Mouse (Mus musculus) midbrain, embryonic 13.5 days (tissue): ENCODE data around the gene Ccdc38. TPM values are rescaled to one million over a fixed set of nuclear protein-coding genes. Genes with fewer than 3 reads are reported as not detected.
A peak's percentile ranks its signal among the peaks of the same experiment; 100 is the strongest.

Experiments used
- ATAC-seq: fragments of 200-750 bp; cut with Nextera tagmentation; 2 replicates; pipeline ENCODE4 v1.8.0; 2017; ENCODE audit warnings: mild to moderate bottlenecking, moderate TSS enrichment, moderate library complexity
- H3K27ac ChIP-seq: fragments of 300-500 bp; sonication (generic); 2 replicates; pipeline ENCODE4 v1.5.1; 2015; ENCODE audit warnings: inconsistent platforms, mild to moderate bottlenecking, moderate library complexity
- H3K27me3 ChIP-seq: fragments of 300-500 bp; sonication (generic); 2 replicates; pipeline ENCODE4 v1.6.1; 2015; ENCODE audit warnings: mild to moderate bottlenecking, inconsistent platforms
- H3K36me3 ChIP-seq: fragments of 300-500 bp; sonication (generic); 2 replicates; pipeline ENCODE4 v1.6.1; 2015; ENCODE audit warnings: mild to moderate bottlenecking, inconsistent platforms
- H3K4me1 ChIP-seq: fragments of 300-500 bp; sonication (generic); replicated peaks from 2 replicates; pipeline ENCODE4 v1.6.1; 2015; ENCODE audit warnings: inconsistent platforms
- H3K4me2 ChIP-seq: fragments of 300-500 bp; sonication (generic); replicated peaks from 2 replicates; pipeline ENCODE4 v1.6.1; 2015; ENCODE audit warnings: moderate library complexity, mild to moderate bottlenecking, inconsistent platforms
- H3K4me3 ChIP-seq: fragments of 300-500 bp; sonication (generic); replicated peaks from 2 replicates; pipeline ENCODE4 v1.5.1; 2015; ENCODE audit warnings: mild to moderate bottlenecking, inconsistent platforms
- H3K9ac ChIP-seq: fragments of 300-500 bp; sonication (generic); replicated peaks from 2 replicates; pipeline ENCODE4 v1.6.1; 2015; ENCODE audit warnings: mild to moderate bottlenecking, inconsistent platforms
- H3K9me3 ChIP-seq: fragments of 300-500 bp; sonication (generic); 2 replicates; pipeline ENCODE4 v1.6.1; 2016; ENCODE audit warnings: mild to moderate bottlenecking, inconsistent platforms
- WGBS: fragments of 180-500 bp; shearing (Covaris S2); methylation state at CpG from one replicate; pipeline ENCODE4 v1.1.7; 2015; 5-methylcytosine and 5-hydroxymethylcytosine counted together
- polyA plus RNA-seq: library from polyadenylated mRNA; unstranded; fragments of >200 nt; fragmentation: Nextera tagmentation; extraction: Ambion mirVana; gene quantifications from 2 replicates; pipeline ENCODE4 v1.2.1, GENCODE M21; 2015

Ccdc38 gene
- polyA plus RNA-seq, 1 experiment from 2014 or later, result 0.57 TPM

DNA sequence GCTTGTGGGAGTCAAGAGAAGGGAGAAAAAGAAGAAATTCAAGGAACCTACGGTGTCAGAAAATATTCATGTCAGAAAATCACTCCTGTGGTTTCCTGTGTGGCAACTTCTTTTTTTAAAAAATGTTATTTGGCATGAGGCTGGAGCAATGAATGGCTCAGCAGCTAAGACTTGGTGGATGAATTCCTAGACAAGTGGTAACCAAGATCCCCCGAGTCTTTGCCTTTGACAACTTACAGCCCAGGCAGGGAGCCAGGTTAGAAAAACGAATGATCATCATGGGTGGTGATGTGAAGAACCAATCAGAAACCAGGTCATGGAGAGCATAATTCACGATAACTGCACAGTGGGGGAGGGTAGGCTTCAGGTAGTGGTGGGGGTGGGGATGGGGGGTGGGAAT lies 19.4 kb upstream of the Ccdc38 start:
- no peak overlapping the region for H3K9ac ChIP-seq
- H3K4me1 ChIP-seq, result no peaks in the 10 kb centered on the region
- no peaks in the 10 kb centered on the region for H3K9me3 ChIP-seq
- H3K27ac ChIP-seq, result no peak overlapping the region
- H3K27me3 ChIP-seq, result no peaks in the 10 kb centered on the region
- H3K4me3 ChIP-seq, result no peak overlapping the region
- no peaks in the 10 kb centered on the region for H3K36me3 ChIP-seq
- ATAC-seq, result no peak
- 74% methylated on average over 4 of the region's 4 CpGs for WGBS
- H3K4me2 ChIP-seq, result no peak overlapping the region

DNA sequence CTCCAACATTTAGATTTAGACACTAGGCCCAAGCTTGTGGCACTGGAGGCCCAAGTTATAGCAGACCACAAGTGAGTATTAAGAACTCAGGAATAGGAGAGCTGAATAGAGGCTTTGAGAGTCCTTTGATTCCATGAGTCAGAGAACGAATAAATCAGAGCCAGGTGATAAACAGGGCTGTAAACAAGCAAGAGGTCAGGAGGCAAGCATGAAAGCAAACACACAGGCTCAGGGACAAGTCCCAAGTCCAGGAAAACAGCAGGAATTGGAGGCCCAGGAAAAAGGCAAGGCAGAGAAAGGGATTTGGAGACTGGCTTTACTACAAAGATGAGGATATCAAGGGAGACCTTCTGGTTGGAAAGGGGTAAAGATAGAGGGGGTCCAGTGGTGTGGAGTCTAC lies 15.1 kb upstream of the Ccdc38 start:
- Histone ChIP-seq H3K4me2 (no peak overlapping the region), H3K9ac (no peak overlapping the region), H3K27me3 (no peaks in the 10 kb centered on the region), H3K4me3 (no peak overlapping the region), H3K27ac (no peak overlapping the region), H3K9me3 (0 out of 2 replicates have a peak, but pooled peaks cover 3% of the 10 kb centered on the region), H3K4me1 (no peaks in the 10 kb centered on the region), H3K36me3 (no peaks in the 10 kb centered on the region)
- WGBS, result 93% methylated on average over 1 of the region's 1 CpGs
- ATAC-seq, result no peak

- Histone ChIP-seq H3K9me3 (no peaks in the 10 kb centered on the region), H3K36me3 (no peaks in the 10 kb centered on the region), H3K4me2 (no peak overlapping the region), H3K4me3 (no peak overlapping the region), H3K4me1 (peaks cover 25% of the 10 kb centered on the region), H3K9ac (no peak overlapping the region), H3K27me3 (peaks cover 27% of the 10 kb centered on the region), H3K27ac (no peak overlapping the region)
- WGBS, result 89% methylated on average over 2 of the region's 2 CpGs
- no peak for ATAC-seq
Observed at GRCm38 (mm10) chr10:93538287-93538686, 2.1 kb upstream of the Ccdc38 start.

GRCm38 (mm10) chr10:93538818-93539217 lies 1.6 kb upstream of the Ccdc38 start:
- Histone ChIP-seq H3K9ac (no peak overlapping the region), H3K9me3 (no peaks in the 10 kb centered on the region), H3K4me3 (no peak overlapping the region), H3K27me3 (peaks cover 27% of the 10 kb centered on the region), H3K4me2 (no peak overlapping the region), H3K4me1 (peaks cover 25% of the 10 kb centered on the region), H3K36me3 (no peaks in the 10 kb centered on the region), H3K27ac (no peak overlapping the region)
- WGBS, result 57% methylated on average over 6 of the region's 6 CpGs
- no peak for ATAC-seq

DNA sequence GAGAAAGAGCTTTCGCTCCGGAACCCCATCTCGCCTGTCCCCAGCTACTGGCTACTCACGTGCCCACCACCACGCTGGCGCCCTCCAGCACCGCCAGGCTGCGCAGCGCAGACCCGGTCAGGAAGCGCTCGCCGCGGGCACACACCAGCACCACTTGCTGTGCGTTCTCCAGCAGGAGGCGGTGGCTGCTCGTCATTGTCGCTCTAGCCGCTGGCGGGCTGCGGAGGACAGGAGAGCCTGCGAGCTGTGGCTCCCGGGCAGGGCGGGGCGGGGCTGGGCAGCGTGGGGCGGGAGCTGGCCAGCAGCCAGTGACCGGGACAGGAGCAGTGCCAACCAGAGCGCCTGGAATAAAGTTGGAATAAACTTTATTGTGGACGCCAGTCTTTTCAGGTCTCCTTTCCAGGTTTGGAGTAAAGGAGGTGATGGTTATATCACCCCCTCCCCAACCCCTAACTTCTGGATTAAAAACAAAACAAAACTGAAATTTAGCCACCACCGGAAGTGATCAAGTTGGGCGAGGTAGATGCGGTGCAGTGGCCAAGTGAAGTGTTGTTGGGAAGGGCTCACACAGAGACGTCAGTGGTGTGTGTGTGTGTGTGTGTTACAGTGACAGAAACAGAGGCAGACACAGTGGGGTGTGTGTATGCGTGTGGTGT lies 529 bp upstream of the Ccdc38 start, which contains the start of gene Amdhd1:
Amdhd1 (minus strand) TSS at position 259 of the 656 bp plus-strand sequence.
- H3K9me3 ChIP-seq, result no peaks in the 10 kb centered on the region
- no peak within 1 kb of the TSS for H3K27ac ChIP-seq
- WGBS, result 4% methylated on average over 35 of the region's 35 CpGs
- no peaks in the 10 kb centered on the region for H3K36me3 ChIP-seq
- ATAC-seq, result peak; percentile 96
- peaks cover 20% of the 10 kb centered on the region for H3K4me1 ChIP-seq
- peak within 1 kb of the TSS; percentile 33; the same call in 1 of the 2 replicates for H3K9ac ChIP-seq
- peak within 1 kb of the TSS; percentile 37 for H3K4me3 ChIP-seq
- H3K27me3 ChIP-seq, result peaks cover 22% of the 10 kb centered on the region
- H3K4me2 ChIP-seq, result peak within 1 kb of the TSS; percentile 61

GRCm38 (mm10) chr10:93541585-93541984 lies 1.2 kb downstream of the Ccdc38 start:
- H3K9me3 ChIP-seq, result no peaks in the 10 kb centered on the region
- no peaks in the 10 kb centered on the region for H3K36me3 ChIP-seq
- H3K4me1 ChIP-seq, result peaks cover 20% of the 10 kb centered on the region
- no peak overlapping the region for H3K4me3 ChIP-seq
- ATAC-seq, result no peak
- H3K4me2 ChIP-seq, result no peak overlapping the region
- WGBS, result 86% methylated on average over 1 of the region's 1 CpGs
- peaks cover 13% of the 10 kb centered on the region for H3K27me3 ChIP-seq
- no peak overlapping the region for H3K27ac ChIP-seq
- no peak overlapping the region for H3K9ac ChIP-seq

DNA sequence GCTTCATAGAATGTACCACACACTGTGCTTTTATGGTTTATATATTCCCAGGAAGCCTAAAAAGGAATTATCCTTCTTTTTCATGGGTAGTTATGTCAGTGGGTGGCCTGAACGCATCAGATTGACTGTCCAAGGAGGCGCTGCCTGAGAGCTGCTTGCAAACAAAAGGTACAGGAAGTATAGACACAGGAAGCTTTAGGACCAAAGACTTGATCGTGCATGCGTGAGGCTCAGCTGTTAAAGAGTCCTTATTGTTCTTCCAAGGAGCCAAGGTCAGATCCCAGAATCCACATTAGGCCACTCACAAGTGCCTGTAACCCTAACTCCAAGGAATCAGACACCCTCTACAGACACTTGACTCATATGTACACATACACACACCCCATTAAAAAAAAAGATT lies 1.9 kb downstream of the Ccdc38 start:
- Histone ChIP-seq H3K9ac (no peak overlapping the region), H3K9me3 (no peaks in the 10 kb centered on the region), H3K4me3 (no peak overlapping the region), H3K4me1 (peaks cover 20% of the 10 kb centered on the region), H3K4me2 (no peak overlapping the region), H3K27ac (no peak overlapping the region), H3K36me3 (no peaks in the 10 kb centered on the region), H3K27me3 (peaks cover 11% of the 10 kb centered on the region)
- whole genome bisulfite sequencing, result 13% methylated on average over 4 of the region's 4 CpGs
- ATAC-seq, result no peak

DNA sequence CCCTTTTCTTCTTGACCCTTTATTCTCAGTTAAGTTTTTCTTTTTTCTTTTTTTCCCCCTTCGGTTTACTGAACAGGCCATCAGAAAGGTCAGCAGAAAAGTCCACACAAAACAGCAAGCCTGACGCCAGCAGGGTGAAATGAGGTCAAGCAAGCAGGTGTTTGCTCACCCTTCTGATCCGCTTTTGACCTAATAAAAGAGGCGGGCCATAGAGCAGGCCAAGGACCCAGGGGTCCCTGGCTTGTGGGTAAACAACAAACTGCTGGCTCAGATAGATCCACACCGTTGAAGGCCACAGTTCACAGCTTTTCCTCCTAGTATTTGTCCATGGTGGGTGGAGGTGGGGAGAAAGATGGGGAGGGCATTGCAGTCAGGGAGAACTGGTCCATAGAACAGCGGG lies 2.7 kb downstream of the Ccdc38 start:
- peaks cover 9% of the 10 kb centered on the region for H3K27me3 ChIP-seq
- H3K4me3 ChIP-seq, result no peak overlapping the region
- no peak overlapping the region for H3K9ac ChIP-seq
- H3K27ac ChIP-seq, result no peak overlapping the region
- peaks cover 20% of the 10 kb centered on the region for H3K4me1 ChIP-seq
- H3K4me2 ChIP-seq, result no peak overlapping the region
- H3K9me3 ChIP-seq, result no peaks in the 10 kb centered on the region
- ATAC-seq, result no peak
- H3K36me3 ChIP-seq, result no peaks in the 10 kb centered on the region
- WGBS, result 57% methylated on average over 6 of the region's 6 CpGs

- Histone ChIP-seq H3K27ac (no peak overlapping the region), H3K4me1 (peaks cover 20% of the 10 kb centered on the region), H3K9me3 (no peaks in the 10 kb centered on the region), H3K4me2 (no peak overlapping the region), H3K9ac (no peak overlapping the region), H3K36me3 (no peaks in the 10 kb centered on the region), H3K27me3 (peaks cover 5% of the 10 kb centered on the region; the same call in 1 of the 2 replicates), H3K4me3 (no peak overlapping the region)
- ATAC-seq, result no peak
- 85% methylated on average over 5 of the region's 5 CpGs for WGBS
Observed at GRCm38 (mm10) chr10:93544172-93544571, 3.7 kb downstream of the Ccdc38 start.

GRCm38 (mm10) chr10:93547741-93548270 lies 7.4 kb downstream of the Ccdc38 start:
- Histone ChIP-seq H3K36me3 (no peaks in the 10 kb centered on the region), H3K9me3 (no peaks in the 10 kb centered on the region), H3K27ac (no peak overlapping the region), H3K9ac (no peak overlapping the region), H3K27me3 (no peaks in the 10 kb centered on the region), H3K4me2 (no peak overlapping the region), H3K4me3 (no peak overlapping the region), H3K4me1 (no peaks in the 10 kb centered on the region)
- no peak for ATAC-seq
- 81% methylated on average over 4 of the region's 4 CpGs for WGBS

GRCm38 (mm10) chr10:93548991-93549390 lies 8.6 kb downstream of the Ccdc38 start:
- no peak overlapping the region for H3K4me3 ChIP-seq
- 13% methylated on average over 7 of the region's 7 CpGs for WGBS
- H3K9ac ChIP-seq, result no peak overlapping the region
- no peaks in the 10 kb centered on the region for H3K4me1 ChIP-seq
- no peak overlapping the region for H3K27ac ChIP-seq
- no peaks in the 10 kb centered on the region for H3K9me3 ChIP-seq
- H3K4me2 ChIP-seq, result no peak overlapping the region
- no peaks in the 10 kb centered on the region for H3K27me3 ChIP-seq
- ATAC-seq, result peak; percentile 80
- no peaks in the 10 kb centered on the region for H3K36me3 ChIP-seq

- no peaks in the 10 kb centered on the region for H3K27me3 ChIP-seq
- no peak for ATAC-seq
- WGBS, result 84% methylated on average over 10 of the region's 10 CpGs
- no peak overlapping the region for H3K9ac ChIP-seq
- no peaks in the 10 kb centered on the region for H3K9me3 ChIP-seq
- no peak overlapping the region for H3K27ac ChIP-seq
- no peaks in the 10 kb centered on the region for H3K4me1 ChIP-seq
- no peaks in the 10 kb centered on the region for H3K36me3 ChIP-seq
- H3K4me3 ChIP-seq, result no peak overlapping the region
- H3K4me2 ChIP-seq, result no peak overlapping the region
Observed at GRCm38 (mm10) chr10:93549821-93550220, 9.4 kb downstream of the Ccdc38 start.

GRCm38 (mm10) chr10:93552596-93552995 lies 12.2 kb downstream of the Ccdc38 start:
- H3K9me3 ChIP-seq, result no peaks in the 10 kb centered on the region
- no peak overlapping the region for H3K27ac ChIP-seq
- no peak overlapping the region for H3K4me3 ChIP-seq
- ATAC-seq, result no peak
- H3K9ac ChIP-seq, result no peak overlapping the region
- WGBS, result 87% methylated on average over 8 of the region's 8 CpGs
- H3K27me3 ChIP-seq, result no peaks in the 10 kb centered on the region
- H3K4me1 ChIP-seq, result no peaks in the 10 kb centered on the region
- no peak overlapping the region for H3K4me2 ChIP-seq
- no peaks in the 10 kb centered on the region for H3K36me3 ChIP-seq
